11 mouse cellular contexts compared by ENCODE assay signal in the genomic region with DNA sequence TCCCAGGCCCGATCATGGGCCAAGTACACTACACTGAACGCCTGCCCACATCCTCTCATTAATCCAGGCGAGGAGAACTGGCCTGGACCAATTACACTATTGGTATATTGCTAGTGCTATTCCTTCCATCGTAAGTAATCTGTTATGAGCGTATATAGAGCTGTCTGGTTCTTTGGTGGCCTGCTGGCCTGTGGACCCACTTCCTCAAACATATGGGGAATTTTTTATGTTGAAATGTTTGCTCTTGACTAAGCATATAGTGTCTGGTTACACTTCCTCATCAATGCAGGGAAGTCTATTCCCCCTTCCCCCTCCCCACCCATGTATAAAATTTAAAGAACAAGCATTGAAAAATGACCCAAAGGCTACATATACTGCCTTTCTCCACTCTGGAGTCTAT. TPM values are rescaled to one million over a fixed set of nuclear protein-coding genes. Genes with fewer than 3 reads are reported as not detected.
DNase-seq lines count a peak whose midpoint lies in the region; ATAC-seq and TF ChIP-seq lines count a peak whose summit lies in the region.
"Had no signal": no experiment of that assay in that cellular context is flagged by ENCODE, and none has a peak within 500 bp of the region (broad histone marks: within the 10 kb centered on the region; RNA-seq: fewer than 3 reads in every experiment).

No protein-coding gene starts in this region.

- peaks cover 10% of the 10 kb centered on the region for H3K4me1 ChIP-seq in bone marrow, adult 2 months (ENCODE audit: control insufficient read depth, insufficient read depth, low read length)
- peaks cover 24% of the 10 kb centered on the region for H3K4me1 ChIP-seq in liver, embryonic 13.5 days (replicated peaks)
- peaks cover 15% of the 10 kb centered on the region; the same call in 1 of the 2 replicates for H3K4me1 ChIP-seq in small intestine, adult 2 months (ENCODE audit: control insufficient read depth, insufficient read depth, insufficient read length, low read length)
- no peaks in the 10 kb centered on the region for H3K4me1 ChIP-seq in forebrain, embryonic 12.5 days
- H3K4me1 ChIP-seq: limb, embryonic 15.5 days had no signal

- peak; percentile 42 for DNase-seq in lung, postnatal 36 days
- DNase-seq in lung, postnatal 14 days: no peak
- no peak for DNase-seq in liver, embryonic 13.5 days
- DNase-seq in adrenal gland, postnatal 10 days: no peak
- no peak for DNase-seq in left cerebral cortex, adult 8-10 months (ENCODE audit: low spot score in 2 of 2)
- DNase-seq: heart, postnatal 14 days; kidney, postnatal 36 days had no signal

- no peaks in the 10 kb centered on the region for H3K36me3 ChIP-seq in liver, embryonic 13.5 days
- H3K36me3 ChIP-seq in small intestine, adult 2 months (ENCODE audit: control insufficient read depth, insufficient read depth, low read length): no peaks in the 10 kb centered on the region
- no peaks in the 10 kb centered on the region for H3K36me3 ChIP-seq in forebrain, embryonic 12.5 days (replicated peaks)
- H3K36me3 ChIP-seq: limb, embryonic 15.5 days had no signal

- TF ChIP-seq CTCF in bone marrow, adult 2 months (IDR thresholded peaks at IDR 0.05; ENCODE audit: control insufficient read depth, insufficient read depth, low read length): no peak
- TF ChIP-seq CTCF in small intestine, adult 2 months (IDR thresholded peaks at IDR 0.05; ENCODE audit: extremely low read depth, insufficient read length, insufficient replicate concordance, low read depth, low read length): no peak

- 0 out of 2 replicates have a peak, but pooled peaks have one; percentile 26 for ATAC-seq in liver, embryonic 13.5 days (ENCODE audit: low read depth)
- no peak for ATAC-seq in forebrain, embryonic 12.5 days (ENCODE audit: low FRiP score)

- no peak overlapping the region for H3K9ac ChIP-seq in liver, embryonic 13.5 days
- no peak overlapping the region for H3K9ac ChIP-seq in forebrain, embryonic 12.5 days
- H3K9ac ChIP-seq: limb, embryonic 15.5 days had no signal

- H3K27me3 ChIP-seq in liver, embryonic 13.5 days: peaks cover 22% of the 10 kb centered on the region
- H3K27me3 ChIP-seq in small intestine, adult 2 months (ENCODE audit: control insufficient read depth, insufficient read depth, low read length): no peaks in the 10 kb centered on the region
- no peaks in the 10 kb centered on the region for H3K27me3 ChIP-seq in forebrain, embryonic 12.5 days
- H3K27me3 ChIP-seq: limb, embryonic 15.5 days had no signal

- peak overlapping the region; percentile 94 for H3K27ac ChIP-seq in bone marrow, adult 2 months (ENCODE audit: control insufficient read depth, insufficient read depth, low read depth, low read length, poor library complexity)
- H3K27ac ChIP-seq in liver, embryonic 13.5 days: peak overlapping the region; percentile 24
- H3K27ac ChIP-seq in small intestine, adult 2 months (ENCODE audit: insufficient read depth, low read depth, low read length): peak overlapping the region; percentile 68
- H3K27ac ChIP-seq in forebrain, embryonic 12.5 days: no peak overlapping the region
- H3K27ac ChIP-seq: limb, embryonic 15.5 days had no signal

- peaks cover 5% of the 10 kb centered on the region for H3K9me3 ChIP-seq in liver, embryonic 13.5 days (replicated peaks)
- H3K9me3 ChIP-seq in forebrain, embryonic 12.5 days: no peaks in the 10 kb centered on the region
- H3K9me3 ChIP-seq: limb, embryonic 15.5 days had no signal

- TF ChIP-seq POLR2A in bone marrow, adult 2 months (IDR thresholded peaks at IDR 0.05; ENCODE audit: borderline replicate concordance, control insufficient read depth, low read depth, low read length): no peak
- TF ChIP-seq POLR2A in small intestine, adult 2 months (IDR thresholded peaks at IDR 0.05; ENCODE audit: low read depth, low read length): no peak

- 11% methylated on average over 5 of the region's 5 CpGs for WGBS in bone marrow, adult 2 months
- 45% methylated on average over 5 of the region's 5 CpGs for WGBS in liver, embryonic 13.5 days (ENCODE audit: insufficient replicate concordance)
- 78% methylated on average over 5 of the region's 5 CpGs for WGBS in small intestine, adult 2 months
- 82% methylated on average over 5 of the region's 5 CpGs for WGBS in forebrain, embryonic 12.5 days

- no peak overlapping the region for H3K4me2 ChIP-seq in liver, embryonic 13.5 days
- H3K4me2 ChIP-seq in forebrain, embryonic 12.5 days: no peak overlapping the region
- H3K4me2 ChIP-seq: limb, embryonic 15.5 days had no signal

- no peak overlapping the region for H3K4me3 ChIP-seq in bone marrow, adult 2 months (replicated peaks; ENCODE audit: control insufficient read depth, low read depth, low read length)
- no peak overlapping the region for H3K4me3 ChIP-seq in liver, embryonic 13.5 days (replicated peaks)
- H3K4me3 ChIP-seq in small intestine, adult 2 months (ENCODE audit: low read depth, low read length): no peak overlapping the region
- H3K4me3 ChIP-seq in forebrain, embryonic 12.5 days (replicated peaks): no peak overlapping the region
- H3K4me3 ChIP-seq: limb, embryonic 15.5 days had no signal

RNA-seq across cellular contexts. Expression of a gene that starts 24.8 kb away (rescaled TPM):
- 11.1 and 27.7 TPM in 2 replicates for polyA plus RNA-seq in bone marrow, adult 2 months (2011; ENCODE audit: insufficient read depth, insufficient read length, low replicate concordance, missing spikeins)
- polyA plus RNA-seq in liver, embryonic 13.5 days (2015; fragmentation: Nextera tagmentation; extraction: Ambion mirVana): 15.4 and 18.1 TPM in 2 replicates
- polyA plus RNA-seq in small intestine, adult 2 months (2012; rRNA removed): 48.9 and 162 TPM in 2 replicates
- total RNA-seq in adrenal gland, postnatal 10 days (2021): 10 to 100 TPM; 27.5 to 31.9 TPM
- 10 to 100 TPM; 25.2 to 37.4 (median 32.2) TPM for total RNA-seq in left cerebral cortex, adult 8-10 months (2022)
- 27.9 and 31.9 TPM in 2 replicates for polyA plus RNA-seq in forebrain, embryonic 12.5 days (2016; fragmentation: Nextera tagmentation; extraction: Ambion mirVana)

RNA-seq across cellular contexts. Expression of a gene that starts 37.0 kb away (rescaled TPM):
- polyA plus RNA-seq in bone marrow, adult 2 months (2011; ENCODE audit: insufficient read depth, insufficient read length, low replicate concordance, missing spikeins): 10.3 and 15.9 TPM in 2 replicates
- 18.0 and 19.1 TPM in 2 replicates for polyA plus RNA-seq in liver, embryonic 13.5 days (2015; fragmentation: Nextera tagmentation; extraction: Ambion mirVana)
- polyA plus RNA-seq in small intestine, adult 2 months (2012; rRNA removed): 6.5 and 12.4 TPM in 2 replicates
- 10 to 100 TPM; 71.2 to 85.3 TPM for total RNA-seq in adrenal gland, postnatal 10 days (2021)
- 10 to 100 TPM; 45.4 to 56.2 (median 49.8) TPM for total RNA-seq in left cerebral cortex, adult 8-10 months (2022)
- 54.7 and 57.7 TPM in 2 replicates for polyA plus RNA-seq in forebrain, embryonic 12.5 days (2016; fragmentation: Nextera tagmentation; extraction: Ambion mirVana)
